Mouse (Mus musculus) lung, postnatal 14 days (tissue): ENCODE data around the gene Furin.
"Not testable (repeated sequence)": the region's sequence is repeated elsewhere in the genome, so short reads cannot be mapped to it uniquely, and the experiment has no call there.

Source experiments
- DNase-seq: peaks from one replicate; pipeline ENCODE4 v3.0.0; 2021

Furin gene

DNA sequence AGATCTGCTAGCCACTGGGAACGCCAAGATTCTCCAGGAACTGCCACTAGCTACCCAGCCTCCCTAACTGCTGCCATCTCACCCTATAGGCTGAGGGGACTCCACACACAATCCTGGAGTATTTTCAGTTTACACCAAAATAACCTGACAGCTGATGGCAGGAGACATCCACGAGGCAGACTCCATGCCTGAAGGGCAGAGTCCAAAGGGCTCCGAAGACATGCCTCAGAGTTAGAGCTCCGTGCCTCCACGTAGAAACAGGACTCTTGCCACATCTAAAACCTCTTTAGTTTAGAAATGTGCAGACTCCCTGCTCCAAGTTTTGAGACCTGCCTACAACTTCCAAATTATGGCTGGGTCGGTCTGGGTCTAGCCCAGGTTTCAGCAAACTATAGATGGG, 4.7 kb downstream of the Furin start:
- DNase-seq: no peak

- peak; percentile 71 for DNase-seq
Observed at GRCm38 (mm10) chr7:80400099-80400498, 5.1 kb downstream of the Furin start.

GRCm38 (mm10) chr7:80398654-80399444, 6.4 kb downstream of the Furin start:
- no peak for DNase-seq

DNA sequence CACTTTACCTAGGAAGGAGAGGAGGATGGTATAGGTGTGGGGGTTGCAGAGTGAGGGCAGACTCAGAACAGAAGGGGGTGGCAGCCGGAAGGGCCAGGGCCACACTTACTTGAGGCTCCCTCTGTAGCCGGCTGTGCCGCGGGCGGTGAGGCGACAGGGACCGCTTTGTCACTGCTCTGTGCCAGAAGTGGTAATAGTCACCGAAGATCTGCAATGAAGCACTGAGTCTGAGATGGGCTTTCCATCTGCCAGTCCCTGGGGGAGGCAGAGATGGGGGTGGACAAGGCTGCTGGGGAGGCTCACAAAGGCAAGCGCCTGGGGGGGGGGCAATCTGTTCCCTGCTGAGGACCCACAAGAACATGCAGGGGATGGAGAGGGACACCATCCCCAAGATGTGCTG, 7.2 kb downstream of the Furin start:
- no peak for DNase-seq

DNA sequence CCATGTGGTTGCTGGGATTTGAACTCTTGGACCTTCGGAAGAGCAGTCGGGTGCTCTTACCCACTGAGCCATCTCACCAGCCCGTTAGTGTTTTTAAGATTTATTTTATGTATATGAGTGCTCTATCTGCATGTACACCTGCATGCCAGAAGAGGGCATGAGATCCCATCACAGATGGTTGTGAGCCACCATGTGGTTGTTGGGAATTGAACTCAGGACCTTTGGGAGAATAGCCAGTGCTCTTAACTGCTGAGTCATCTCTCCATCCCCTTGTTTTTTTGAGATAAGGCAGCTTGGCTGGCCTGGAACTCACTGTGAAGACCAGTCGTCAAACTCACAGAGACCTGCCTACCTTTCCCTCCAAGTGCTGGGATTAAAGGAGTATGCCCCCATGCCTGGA, 8.8 kb downstream of the Furin start:
- DNase-seq: not testable (repeated sequence)

DNA sequence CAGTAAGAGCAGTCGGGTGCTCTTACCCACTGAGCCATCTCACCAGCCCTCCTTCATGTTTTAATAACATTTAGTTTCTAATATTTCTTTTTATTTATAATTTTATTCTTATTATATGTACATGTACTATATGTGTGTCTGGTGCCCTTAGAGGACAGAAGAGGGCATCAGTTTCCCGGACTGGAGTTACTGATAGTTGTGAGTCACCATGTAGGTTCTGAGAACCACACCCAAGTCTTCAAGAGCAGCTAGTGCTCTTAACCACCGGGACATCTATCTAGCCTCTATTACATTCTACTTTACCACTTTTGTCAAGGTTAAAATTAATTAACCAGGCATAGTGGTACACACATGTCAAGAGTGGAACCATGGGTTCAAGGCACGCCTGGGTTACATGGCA, 10.6 kb downstream of the Furin start:
- DNase-seq: no peak

GRCm38 (mm10) chr7:80392119-80392518, 13.1 kb downstream of the Furin start:
- no peak for DNase-seq

DNA sequence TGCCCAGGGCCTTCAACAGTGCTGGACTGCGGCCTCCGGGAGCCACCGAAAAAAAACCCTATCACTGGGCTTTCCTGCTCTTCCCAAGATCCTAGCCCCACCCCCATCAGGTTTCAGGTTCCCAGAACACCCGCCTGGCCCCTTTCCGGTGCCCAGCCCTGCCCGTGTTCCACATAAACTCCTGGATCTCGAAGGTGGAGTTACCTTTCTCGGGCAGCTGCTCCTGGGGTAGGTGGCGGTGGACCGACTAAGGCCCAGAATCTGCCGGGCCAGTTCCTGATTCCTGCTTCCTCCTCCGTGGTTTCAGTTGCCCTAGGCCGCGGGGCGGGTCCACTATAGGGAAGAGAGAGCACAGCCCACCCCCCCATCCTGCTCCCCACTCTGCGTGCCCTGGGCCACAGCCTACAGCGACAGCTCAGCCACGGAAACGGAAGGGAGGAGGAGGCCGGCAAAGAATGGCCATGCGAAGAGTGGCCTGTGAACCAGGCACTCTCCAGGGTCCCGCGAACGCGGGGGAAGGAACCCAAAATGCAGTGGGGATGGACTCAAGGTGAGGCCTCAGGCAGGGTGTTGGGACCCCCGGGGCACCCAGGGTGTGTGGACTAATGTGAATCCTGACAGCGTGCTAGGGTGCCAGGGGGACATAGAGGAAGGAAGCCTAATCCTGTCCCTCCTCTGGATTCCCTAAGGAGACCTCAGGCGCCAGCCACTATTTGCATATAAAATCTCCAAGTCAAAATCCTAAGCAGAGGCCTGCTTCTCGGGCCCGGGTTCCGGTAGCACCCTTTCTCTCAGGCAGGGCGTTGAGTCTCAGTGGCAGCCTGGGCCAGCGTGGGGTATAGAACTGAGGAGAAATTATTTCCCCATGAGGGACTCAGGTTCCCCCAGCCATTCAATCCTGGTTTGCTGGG, 17.3 kb downstream of the Furin start, which contains the start of gene Fes:
Gene Fes (minus strand): TSS at position 314 of the 911 bp plus-strand sequence.
- DNase-seq: peak; percentile 74

GRCm38 (mm10) chr7:80387033-80387632, 18.1 kb downstream of the Furin start:
- peak; percentile 39 for DNase-seq

DNA sequence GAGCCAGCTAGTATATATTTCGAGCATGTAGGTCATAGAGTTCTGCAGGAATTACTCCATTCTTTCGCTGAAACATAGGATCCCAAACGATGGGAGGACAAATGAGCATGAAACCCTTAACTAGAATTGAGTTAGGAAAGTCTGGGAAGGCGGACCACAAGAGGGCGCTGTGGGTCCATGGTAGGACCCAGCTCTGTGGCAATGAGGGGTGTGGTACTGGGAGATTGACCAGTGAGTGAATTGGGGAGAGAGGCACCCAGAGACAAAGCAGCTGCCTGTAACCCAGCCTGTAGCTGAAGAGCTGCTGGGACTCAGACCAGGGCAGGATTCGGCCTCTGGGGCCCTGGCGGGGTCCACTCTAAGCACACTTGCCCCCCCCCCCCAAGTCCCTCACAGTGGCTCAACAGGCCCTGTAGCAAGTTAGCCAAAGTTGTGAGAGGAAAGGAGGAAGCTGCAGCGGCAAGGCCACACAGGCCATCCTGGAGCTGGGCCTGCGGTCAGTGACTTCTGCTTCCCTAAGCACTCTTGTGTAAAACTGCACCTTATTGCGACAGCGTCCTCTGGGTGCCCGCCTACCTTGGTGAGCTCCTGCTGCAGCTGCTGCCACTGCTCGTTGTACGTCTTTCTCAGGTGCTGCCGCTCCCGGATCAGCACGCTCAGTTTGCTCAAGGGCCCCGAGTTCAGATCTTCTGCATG, 18.9 kb downstream of the Furin start:
- DNase-seq: peak; percentile 97

- DNase-seq: no peak
Observed at GRCm38 (mm10) chr7:80382919-80383318, 22.3 kb downstream of the Furin start.

- DNase-seq: peak; percentile 61
Observed at GRCm38 (mm10) chr7:80379531-80379930, 25.7 kb downstream of the Furin start.

GRCm38 (mm10) chr7:80377471-80377870, 27.8 kb downstream of the Furin start:
- DNase-seq: peak; percentile 71

- DNase-seq: no peak
Observed at GRCm38 (mm10) chr7:80376192-80376591, 29.0 kb downstream of the Furin start.

DNA sequence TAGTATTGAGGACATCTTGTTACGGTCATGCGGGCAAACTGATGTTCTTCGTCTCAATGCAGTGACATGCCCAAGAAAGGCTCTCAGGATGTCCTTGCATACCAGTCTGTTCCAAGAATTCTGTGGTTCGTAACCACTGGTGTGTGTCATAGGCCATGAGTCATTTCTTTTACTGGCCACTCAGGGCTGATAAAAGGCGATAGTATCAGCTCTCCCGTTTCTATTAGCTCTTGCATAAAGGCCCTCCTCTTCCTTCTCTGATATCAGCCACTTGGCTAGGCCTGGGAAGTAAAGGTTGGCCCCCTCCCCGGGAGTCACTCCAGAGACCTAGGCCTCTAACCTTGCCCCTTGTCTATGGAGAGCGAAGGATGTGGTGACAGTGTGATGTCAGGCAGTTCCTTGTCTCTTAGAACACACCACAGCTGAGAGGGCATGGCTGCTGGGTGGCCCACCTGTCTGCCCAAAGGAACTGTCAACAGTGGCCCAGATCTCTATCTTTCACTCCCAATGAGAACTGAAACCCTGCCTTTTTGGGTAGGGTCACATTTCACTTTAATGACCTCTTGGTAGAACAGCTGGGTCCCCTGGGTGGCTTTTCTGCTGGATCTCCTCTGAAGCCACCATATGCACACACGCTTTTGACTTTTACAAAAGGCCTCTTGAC, 29.7 kb downstream of the Furin start:
- DNase-seq: no peak

DNA sequence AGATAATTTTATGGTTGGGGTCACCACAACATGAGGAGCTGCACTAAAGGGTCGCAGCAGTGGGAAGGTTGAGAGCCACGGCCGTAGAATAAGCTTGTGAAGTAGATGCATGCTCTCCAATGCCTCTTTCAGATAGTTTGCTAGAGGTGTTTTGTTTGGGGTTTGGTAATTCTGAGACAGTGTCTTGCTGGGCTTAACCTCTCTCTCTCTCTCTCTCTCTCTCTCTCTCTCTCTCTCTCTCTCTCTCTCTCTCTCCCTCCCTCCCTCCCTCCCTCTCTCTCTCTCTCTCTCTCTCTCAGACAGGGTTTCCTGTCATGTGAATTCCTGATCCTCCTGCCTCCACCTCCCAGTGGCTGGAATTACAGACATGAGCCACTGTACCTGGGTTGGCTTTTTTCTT, 30.5 kb downstream of the Furin start:
- no peak for DNase-seq

DNA sequence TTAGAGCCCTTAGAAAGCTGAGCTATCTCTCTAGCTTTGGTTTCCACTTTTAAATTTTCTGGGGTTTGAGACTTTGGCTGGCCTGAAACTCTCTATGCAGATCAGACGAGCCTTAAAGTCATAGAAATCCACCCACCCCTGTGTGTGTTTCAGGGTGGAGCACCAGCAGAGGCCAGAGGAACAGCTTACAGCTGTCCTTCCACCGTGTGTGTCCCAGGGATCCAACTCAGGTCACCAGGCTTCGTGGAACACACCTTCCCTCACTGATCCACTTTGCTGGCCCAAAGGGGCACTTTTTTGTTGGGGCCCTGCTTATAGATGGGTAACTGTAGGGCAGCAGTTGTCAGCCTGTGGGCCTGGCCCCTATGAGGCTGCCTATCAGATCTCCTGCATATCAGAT, 31.0 kb downstream of the Furin start:
- DNase-seq: no peak

GRCm38 (mm10) chr7:80373850-80374249, 31.4 kb downstream of the Furin start:
- DNase-seq: no peak

GRCm38 (mm10) chr7:80373352-80373751, 31.9 kb downstream of the Furin start:
- DNase-seq: no peak

- no peak for DNase-seq
Observed at GRCm38 (mm10) chr7:80372667-80373066, 32.6 kb downstream of the Furin start.

DNA sequence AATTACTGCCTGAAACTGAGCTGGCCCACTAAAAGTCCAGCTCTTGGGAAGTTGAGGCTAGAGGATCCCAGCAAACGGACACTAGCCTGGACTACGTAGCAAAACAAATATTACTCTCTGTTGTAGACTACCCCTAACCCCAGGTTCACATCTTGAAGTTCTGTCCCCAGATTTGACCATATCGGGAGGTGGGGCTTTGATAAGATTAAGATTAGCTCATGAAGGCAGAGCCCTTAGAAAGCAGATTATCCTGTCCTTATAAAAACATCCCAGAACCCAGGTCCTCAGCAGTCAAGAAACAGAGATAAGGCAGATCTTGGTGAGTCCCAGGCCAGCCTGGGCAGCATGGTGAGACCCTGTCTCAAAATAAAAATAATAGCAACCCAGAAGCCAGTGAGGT, 33.1 kb downstream of the Furin start:
- DNase-seq: no peak

- peak; percentile 86 for DNase-seq
Observed at GRCm38 (mm10) chr7:80371041-80371751, 34.0 kb downstream of the Furin start, which contains the start of gene Man2a2. Gene Man2a2, minus strand, starts transcription at chr7:80371375.
